28 mouse cellular contexts compared by ENCODE assay signal in genomic region chr1:90921687-90922086, GRCm38 (mm10). TPM values are rescaled to one million over a fixed set of nuclear protein-coding genes. Genes with fewer than 3 reads are reported as not detected.
"Had no signal": no experiment of that assay in that cellular context is flagged by ENCODE, and none has a peak within 500 bp of the region (broad histone marks: within the 10 kb centered on the region; RNA-seq: fewer than 3 reads in every experiment).

No protein-coding gene starts in this region.

- ATAC-seq: midbrain, embryonic 13.5 days; midbrain, embryonic 16.5 days had no signal

- H3K36me3 ChIP-seq: liver, embryonic 13.5 days; midbrain, embryonic 10.5 days; midbrain, embryonic 13.5 days; neural tube, embryonic 13.5 days had no signal

- H3K9ac ChIP-seq: hindbrain, embryonic 14.5 days; liver, embryonic 13.5 days; midbrain, embryonic 13.5 days; neural tube, embryonic 13.5 days had no signal

- H3K9me3 ChIP-seq: liver, embryonic 13.5 days had no signal

- H3K27me3 ChIP-seq: midbrain, embryonic 13.5 days had no signal

- H3K4me3 ChIP-seq: left cerebral cortex, adult 2 months; liver, embryonic 13.5 days; midbrain, embryonic 10.5 days; midbrain, embryonic 13.5 days; myocyte; neural tube, embryonic 13.5 days had no signal

- H3K27ac ChIP-seq: hindbrain, embryonic 14.5 days; left cerebral cortex, adult 2 months; liver, embryonic 13.5 days; macrophage; midbrain, embryonic 10.5 days; midbrain, embryonic 13.5 days; neural tube, embryonic 13.5 days had no signal

- DNase-seq: layer of hippocampus, postnatal 36 days; liver, embryonic 13.5 days; lung, adult 2 months; retina, postnatal 1 day; thymus, postnatal 25 days had no signal

- H3K4me2 ChIP-seq: hindbrain, embryonic 14.5 days; liver, embryonic 13.5 days; midbrain, embryonic 13.5 days; neural tube, embryonic 13.5 days had no signal

- H3K4me1 ChIP-seq: liver, embryonic 13.5 days; midbrain, embryonic 13.5 days; neural tube, embryonic 13.5 days had no signal

RNA-seq across cellular contexts. Expression of gene Mlph, which starts 6.8 kb away (rescaled TPM):
- total RNA-seq: megakaryocyte, adult 5-6 weeks; monocyte, adult 5-6 weeks; neutrophil, adult 5-6 weeks had no signal

RNA-seq across cellular contexts. Expression of gene Prlh, which starts 31.2 kb away (rescaled TPM):
- total RNA-seq: layer of hippocampus, adult 8-10 months; layer of hippocampus, postnatal 10 days; layer of hippocampus, postnatal 36 days; left cerebral cortex, adult 2 months; left cerebral cortex, postnatal 10 days; left cerebral cortex, postnatal 36 days; liver, adult 2 months; megakaryocyte, adult 5-6 weeks; monocyte, adult 5-6 weeks; neutrophil, adult 5-6 weeks had no signal
- polyA plus RNA-seq: hindbrain, embryonic 14.5 days; intestine, embryonic 14.5 days; limb, embryonic 11.5 days; limb, embryonic 14.5 days; liver, adult 2 months; liver, embryonic 16.5 days; lung, adult 2 months; lung, embryonic 16.5 days; macrophage; midbrain, embryonic 10.5 days; midbrain, embryonic 13.5 days; midbrain, embryonic 16.5 days; myocyte; neural tube, embryonic 13.5 days; stomach, embryonic 14.5 days; thymus, postnatal 0 days had no signal

RNA-seq across cellular contexts. Expression of gene Rab17, which starts 47.8 kb away (rescaled TPM):
- total RNA-seq: layer of hippocampus, adult 8-10 months; layer of hippocampus, postnatal 36 days; left cerebral cortex, postnatal 36 days; megakaryocyte, adult 5-6 weeks; monocyte, adult 5-6 weeks; neutrophil, adult 5-6 weeks had no signal
- polyA plus RNA-seq: hindbrain, embryonic 14.5 days; macrophage; midbrain, embryonic 10.5 days; midbrain, embryonic 13.5 days; myocyte had no signal
